Mouse (Mus musculus) adrenal gland, postnatal 25 days (tissue): ENCODE measurements around the gene Adarb2. TPM values are rescaled to one million over a fixed set of nuclear protein-coding genes. Genes with fewer than 3 reads are reported as not detected.
"Not testable (repeated sequence)": the region's sequence is repeated elsewhere in the genome, so short reads cannot be mapped to it uniquely, and the experiment has no call there.

Source experiments
- DNase-seq: peaks from one replicate; pipeline ENCODE4 v3.0.0; 2021; ENCODE audit warnings: mixed read lengths
- total RNA-seq: library from RNA; stranded (reverse); gene quantifications from 2 replicates; pipeline ENCODE4 v1.2.3, GENCODE M21; 2021

Gene Adarb2
- total RNA-seq, 1 experiment from 2014 or later, result 0.33 TPM

GRCm38 (mm10) chr13:8590460-8590859 is 387.8 kb downstream of the Adarb2 start:
- DNase-seq, result no peak

DNA sequence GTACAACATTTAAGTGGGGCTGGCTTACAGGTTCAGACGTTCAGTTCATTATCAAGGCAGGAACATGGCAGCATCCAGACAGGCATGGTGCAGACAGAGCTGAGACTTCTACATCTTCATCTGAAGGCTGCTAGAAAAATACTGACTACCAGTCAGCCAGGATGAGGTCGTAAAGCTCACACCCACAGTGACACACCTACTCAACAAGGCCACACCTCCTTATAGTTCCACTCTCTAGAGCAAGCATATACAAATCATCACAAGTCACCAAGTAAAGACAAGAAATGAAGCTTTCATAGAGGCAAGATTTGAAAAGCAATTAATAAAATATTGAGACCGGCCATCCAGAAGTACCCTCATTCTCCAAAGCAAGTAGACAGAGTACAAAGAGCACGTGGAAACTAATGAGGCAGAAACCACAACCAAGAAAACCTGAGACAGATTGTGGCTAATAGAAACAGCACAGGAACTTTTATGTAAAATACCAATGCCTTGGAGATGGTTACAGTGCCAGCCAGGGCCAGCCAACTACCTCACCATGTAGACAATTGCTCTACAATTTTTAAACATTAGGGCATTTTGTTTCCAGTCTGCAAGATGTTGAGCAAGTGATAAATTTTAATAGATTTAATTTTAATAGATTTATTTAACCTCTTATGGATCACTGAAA is 394.4 kb downstream of the Adarb2 start:
- DNase-seq, result no peak

GRCm38 (mm10) chr13:8597647-8598017 is 395.0 kb downstream of the Adarb2 start:
- DNase-seq, result no peak

GRCm38 (mm10) chr13:8605645-8606044 is 403.0 kb downstream of the Adarb2 start:
- DNase-seq, result no peak

DNA sequence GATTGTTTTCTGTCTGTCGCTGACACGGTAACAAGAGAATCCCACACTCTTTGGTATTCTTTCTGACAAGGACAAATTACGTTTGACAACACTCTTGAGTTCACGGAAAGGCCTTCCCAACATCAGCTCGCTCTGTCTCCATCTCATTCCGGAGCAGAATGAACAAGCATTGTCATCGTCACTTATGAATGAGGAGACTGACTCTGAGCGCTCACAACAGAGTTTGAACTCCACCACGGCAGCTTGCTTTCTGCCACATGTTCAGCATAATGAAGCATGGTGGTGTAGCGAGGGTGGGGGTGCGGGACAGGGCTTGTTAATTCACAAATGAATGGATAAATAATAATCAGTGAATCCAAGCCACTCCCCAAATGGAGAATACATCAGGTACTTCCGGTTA is 405.4 kb downstream of the Adarb2 start:
- no peak for DNase-seq

GRCm38 (mm10) chr13:8608918-8609317 is 406.3 kb downstream of the Adarb2 start:
- not testable (repeated sequence) for DNase-seq

- DNase-seq, result peak; percentile 10
These were observed 408.3 kb downstream of the Adarb2 start for GRCm38 (mm10) chr13:8610956-8611355.

- no peak for DNase-seq
These were observed 410.1 kb downstream of the Adarb2 start for GRCm38 (mm10) chr13:8612618-8613391.

DNA sequence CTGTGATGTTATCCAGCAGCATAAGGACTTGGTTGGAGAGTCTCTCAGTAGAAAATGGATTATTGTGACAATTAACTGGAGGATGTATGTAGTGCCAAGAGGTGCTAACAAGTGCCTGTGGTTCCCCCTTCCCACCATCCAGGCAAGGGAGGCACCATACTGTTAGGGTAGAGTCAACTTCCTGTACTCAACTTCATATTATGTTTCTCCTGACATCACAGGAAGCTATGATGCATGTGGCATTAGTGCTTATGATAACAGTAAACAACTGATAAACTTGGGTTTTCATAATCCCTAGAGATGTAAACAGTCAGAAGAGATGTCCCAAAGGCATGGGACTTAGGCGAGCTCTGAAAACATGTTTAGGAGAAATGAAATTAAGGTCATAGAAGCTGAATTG is 414.0 kb downstream of the Adarb2 start:
- no peak for DNase-seq

- no peak for DNase-seq
These were observed 419.6 kb downstream of the Adarb2 start for GRCm38 (mm10) chr13:8622263-8622662.

- DNase-seq, result no peak
These were observed 426.9 kb downstream of the Adarb2 start for GRCm38 (mm10) chr13:8629565-8629964.

DNA sequence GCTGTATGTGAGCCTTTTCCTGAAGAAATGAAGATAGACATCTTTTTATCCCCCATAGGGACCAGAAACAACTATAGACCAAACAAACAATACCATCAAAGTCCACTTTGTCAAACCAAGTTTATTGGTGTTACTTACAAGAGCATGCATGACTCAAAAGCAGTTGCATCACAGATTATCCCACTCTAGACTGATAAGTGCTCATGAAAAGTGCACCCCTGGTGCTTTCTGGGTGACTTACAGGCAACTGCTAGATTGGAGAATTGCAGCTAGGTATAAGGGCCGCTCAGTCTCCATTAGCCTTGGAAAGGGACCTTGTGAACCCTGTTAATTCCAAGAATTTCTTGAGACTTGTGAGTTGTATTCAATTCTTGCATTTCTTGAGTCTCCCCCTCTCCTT is 429.0 kb downstream of the Adarb2 start:
- DNase-seq, result no peak

DNA sequence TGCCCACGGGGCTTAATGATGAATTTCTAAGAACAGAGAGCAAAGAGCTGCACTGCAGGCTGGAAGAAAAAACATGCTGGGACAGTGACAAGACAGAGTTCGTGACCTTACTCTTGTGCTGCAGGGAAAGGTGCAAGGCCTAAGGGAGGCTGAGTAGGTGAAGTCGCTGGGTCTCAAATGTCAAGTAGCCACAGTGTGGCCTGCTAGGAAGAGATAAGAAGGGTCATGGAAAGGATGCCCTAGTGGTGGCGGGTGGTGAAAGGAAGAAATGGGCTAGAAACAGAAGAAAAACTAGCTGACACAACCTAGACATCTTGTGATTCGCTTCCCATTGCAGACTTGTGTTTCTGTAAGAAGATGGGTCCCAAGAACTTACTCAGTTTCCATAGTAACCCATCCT is 429.4 kb downstream of the Adarb2 start:
- DNase-seq, result no peak

DNA sequence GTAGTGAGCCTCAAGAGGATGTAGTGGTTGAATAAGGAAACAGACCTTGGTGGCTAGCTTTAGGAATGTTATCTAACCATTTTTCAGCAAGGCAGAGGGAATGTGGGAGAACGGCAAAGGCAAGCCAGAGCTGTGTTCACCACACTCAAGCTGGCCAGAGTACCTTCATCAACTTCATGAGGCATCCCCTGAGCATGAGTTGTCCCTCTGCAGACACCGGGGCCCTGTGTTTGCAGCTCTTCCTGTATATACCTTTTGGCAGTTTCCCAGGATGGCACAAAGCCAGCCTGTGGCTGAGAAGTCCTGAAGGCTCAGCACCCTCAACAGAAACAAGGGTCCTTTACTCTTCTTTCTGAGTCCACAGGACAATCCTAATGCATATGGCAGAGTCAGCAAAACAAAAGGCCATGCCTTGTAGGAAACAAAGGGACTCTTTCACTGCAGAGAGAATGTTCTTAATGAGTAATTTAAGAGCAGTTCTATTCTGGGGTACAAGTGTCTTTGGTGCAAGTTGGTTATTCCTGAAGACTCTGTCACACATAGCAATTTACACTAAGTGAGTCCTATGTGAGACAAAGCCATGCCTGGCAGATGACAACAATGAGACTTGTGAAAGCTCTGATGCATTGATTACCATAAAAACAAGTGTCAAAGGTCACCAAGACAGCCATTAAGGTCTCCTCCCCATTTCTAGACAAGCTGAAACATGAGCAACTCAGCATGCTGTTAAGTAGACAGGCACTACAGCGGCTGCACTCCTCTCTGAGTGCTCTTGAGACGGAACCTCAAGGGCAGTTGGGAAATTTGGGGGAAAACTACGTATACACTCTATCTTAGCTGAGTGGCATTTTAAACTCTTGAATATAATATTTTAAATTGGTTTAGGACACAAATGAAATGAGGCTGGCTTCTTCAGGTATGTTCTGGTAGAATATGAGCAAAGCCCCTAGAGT is 431.0 kb downstream of the Adarb2 start:
- DNase-seq, result no peak

DNA sequence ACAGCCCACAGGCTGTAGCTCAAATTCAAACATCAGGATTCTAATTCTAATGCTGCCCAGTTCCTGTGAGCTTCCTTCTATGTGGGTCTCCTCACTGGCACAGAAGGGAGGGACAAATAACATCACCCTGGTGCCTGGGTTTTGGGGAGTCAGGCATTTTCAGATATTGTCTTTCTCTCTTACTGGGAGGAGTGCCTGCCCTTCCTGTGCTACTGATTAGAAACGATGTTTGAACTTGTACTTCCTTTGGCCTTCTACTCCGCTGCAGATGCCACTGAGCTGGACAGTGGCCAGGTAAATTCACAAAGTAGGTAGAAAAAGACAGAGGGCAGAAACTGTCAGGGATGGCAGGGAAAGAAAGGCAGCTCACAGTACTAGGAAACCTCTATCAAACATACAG is 439.4 kb downstream of the Adarb2 start:
- DNase-seq, result no peak

DNA sequence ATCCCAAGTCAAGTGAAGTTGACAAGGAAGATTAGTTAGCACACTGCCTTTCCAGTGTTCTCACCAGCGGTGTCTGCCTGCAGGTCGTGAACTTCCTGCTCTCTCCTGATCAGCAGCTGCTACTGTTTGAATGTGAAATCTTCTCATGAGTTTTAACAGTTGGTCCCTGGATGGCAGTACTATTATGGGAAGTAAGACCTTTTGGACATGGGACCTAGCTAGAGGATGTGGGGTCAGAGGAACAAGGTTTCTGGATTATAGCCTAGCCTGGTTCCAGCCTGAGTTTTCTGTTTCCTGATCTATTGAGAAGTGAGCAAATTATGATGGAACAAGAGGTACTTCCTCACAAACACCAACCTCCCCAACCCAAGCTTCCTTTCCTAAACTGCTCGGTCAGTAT is 441.3 kb downstream of the Adarb2 start:
- DNase-seq, result no peak

GRCm38 (mm10) chr13:8644805-8645679 is 442.4 kb downstream of the Adarb2 start:
- DNase-seq, result no peak

DNA sequence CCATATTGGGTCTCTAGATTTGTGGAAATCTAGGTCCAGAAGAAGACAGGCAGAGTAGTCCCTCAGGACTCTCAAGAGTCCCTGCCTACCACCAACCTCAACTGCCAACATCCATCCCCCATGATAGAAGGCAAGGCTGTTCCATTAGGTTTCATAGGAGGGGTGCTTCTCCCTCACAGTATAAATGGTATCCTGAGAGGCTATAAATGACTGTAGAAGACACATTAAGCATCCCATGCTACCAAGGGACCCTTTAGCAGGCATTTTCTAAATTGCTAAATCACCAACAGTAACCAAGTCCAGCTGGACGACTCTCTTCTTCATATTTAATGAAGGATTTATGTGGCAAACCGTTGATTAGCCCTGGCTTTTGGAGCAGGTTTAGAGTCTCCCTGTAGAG is 446.6 kb downstream of the Adarb2 start:
- DNase-seq, result no peak

GRCm38 (mm10) chr13:8664615-8665240 is 462.1 kb downstream of the Adarb2 start:
- no peak for DNase-seq

DNA sequence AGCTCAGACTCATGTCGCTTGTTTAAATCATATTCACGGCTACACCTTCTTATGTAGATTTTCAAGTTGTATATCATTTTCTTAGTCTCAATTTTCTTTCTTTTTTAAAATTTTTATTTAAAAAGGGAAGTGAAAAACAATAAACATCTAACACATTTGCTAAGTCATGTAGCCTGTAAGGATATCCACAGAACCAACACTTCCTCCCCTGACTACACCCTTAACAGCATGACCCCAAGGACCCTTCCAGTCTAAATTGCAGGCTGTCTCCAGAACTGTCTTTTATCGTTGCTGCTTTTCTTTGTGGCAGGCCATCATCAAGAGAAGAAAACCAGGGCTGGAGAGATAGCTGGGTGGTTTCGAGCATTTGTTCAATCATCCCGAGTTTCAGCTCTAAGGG is 474.5 kb downstream of the Adarb2 start:
- no peak for DNase-seq

DNA sequence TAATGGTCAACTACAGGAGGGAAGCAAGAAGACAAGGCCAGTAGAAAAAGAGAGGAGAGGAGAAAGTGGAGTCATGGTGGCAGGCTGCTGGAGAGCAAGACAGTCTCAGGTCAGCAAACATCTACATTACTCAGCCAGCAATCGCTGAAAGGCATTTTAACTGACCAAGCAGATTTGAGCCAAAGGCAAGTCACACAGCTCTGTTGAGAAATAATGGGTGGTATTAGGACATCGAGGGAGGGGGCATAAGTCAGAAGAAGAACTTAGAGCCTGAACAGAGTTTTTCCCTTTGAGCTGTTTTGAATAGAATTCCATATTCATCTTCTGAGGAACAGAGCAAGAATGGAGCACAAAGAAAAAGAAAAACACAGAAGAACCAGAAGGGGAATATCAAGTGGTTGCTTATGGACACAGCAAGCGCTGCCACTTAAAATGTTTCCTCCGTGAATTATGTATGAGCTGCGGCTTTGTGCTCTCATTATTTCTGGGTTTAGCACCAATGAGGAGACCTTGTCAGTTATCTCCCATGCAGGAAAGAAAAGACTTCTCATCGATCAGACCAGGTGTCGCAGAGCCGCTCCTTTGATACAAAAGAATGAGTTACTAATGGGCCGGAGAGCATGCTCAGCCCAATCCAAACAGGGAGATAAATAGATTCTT is 477.9 kb downstream of the Adarb2 start:
- DNase-seq, result no peak
